Mouse (Mus musculus) spleen, postnatal 14 days (tissue): ENCODE data around the gene Padi6.
A peak's percentile ranks its signal among the peaks of the same experiment; 100 is the strongest.

ENCODE experiments used
- DNase-seq, 2 experiments: peaks; one replicate each; pipeline ENCODE4 v3.0.0; 2021 to 2022; ENCODE audit warnings: low spot score in 2 of 2

The Padi6 gene

GRCm38 (mm10) chr4:140750328-140750727 is 7.9 kb upstream of the Padi6 start:
- DNase-seq: peak; percentile 26 to 49

- DNase-seq: no peak
These were observed 5.5 kb upstream of the Padi6 start for GRCm38 (mm10) chr4:140747978-140748377.

GRCm38 (mm10) chr4:140744654-140745053 is 2.2 kb upstream of the Padi6 start:
- peak; percentile 22 to 50 for DNase-seq

GRCm38 (mm10) chr4:140743086-140743485 is 643 bp upstream of the Padi6 start:
- DNase-seq: no peak

GRCm38 (mm10) chr4:140741401-140741800 is 1.0 kb downstream of the Padi6 start:
- no peak for DNase-seq

- DNase-seq: no peak
These were observed 1.8 kb downstream of the Padi6 start for GRCm38 (mm10) chr4:140740655-140741054.

GRCm38 (mm10) chr4:140732871-140733270 is 9.6 kb downstream of the Padi6 start:
- DNase-seq: no peak

- no peak for DNase-seq
These were observed 10.8 kb downstream of the Padi6 start for GRCm38 (mm10) chr4:140731654-140732053.

- DNase-seq: no peak
These were observed 15.5 kb downstream of the Padi6 start for GRCm38 (mm10) chr4:140726907-140727306.

GRCm38 (mm10) chr4:140724739-140725138 is 17.7 kb downstream of the Padi6 start:
- DNase-seq: no peak

GRCm38 (mm10) chr4:140723801-140724200 is 18.6 kb downstream of the Padi6 start:
- DNase-seq: peak in 1 of 2 experiments; percentile 21

GRCm38 (mm10) chr4:140723192-140723591 is 19.3 kb downstream of the Padi6 start:
- DNase-seq: no peak

GRCm38 (mm10) chr4:140722710-140723109 is 19.7 kb downstream of the Padi6 start:
- no peak for DNase-seq

GRCm38 (mm10) chr4:140721968-140722490 is 20.4 kb downstream of the Padi6 start:
- DNase-seq: no peak

GRCm38 (mm10) chr4:140720091-140720490 is 22.4 kb downstream of the Padi6 start:
- no peak for DNase-seq

GRCm38 (mm10) chr4:140718436-140718835 is 24.0 kb downstream of the Padi6 start:
- no peak for DNase-seq

GRCm38 (mm10) chr4:140716994-140717393 is 25.4 kb downstream of the Padi6 start:
- no peak for DNase-seq

GRCm38 (mm10) chr4:140714586-140714985 is 27.9 kb downstream of the Padi6 start:
- no peak for DNase-seq

- peak; percentile 69 to 84 for DNase-seq
These were observed 28.7 kb downstream of the Padi6 start for GRCm38 (mm10) chr4:140713480-140714365.

- no peak for DNase-seq
These were observed 31.1 kb downstream of the Padi6 start for GRCm38 (mm10) chr4:140711360-140711759.

GRCm38 (mm10) chr4:140710781-140711180 is 31.7 kb downstream of the Padi6 start:
- DNase-seq: no peak

- no peak for DNase-seq
These were observed 32.8 kb downstream of the Padi6 start for GRCm38 (mm10) chr4:140709617-140710016.

GRCm38 (mm10) chr4:140709111-140709510 is 33.3 kb downstream of the Padi6 start:
- DNase-seq: no peak
